Mouse (Mus musculus) frontal cortex, adult (tissue): ENCODE results near the gene Atg13.
"Not testable (repeated sequence)": the region's sequence is repeated elsewhere in the genome, so short reads cannot be mapped to it uniquely, and the experiment has no call there.

ENCODE experiments used
- ATAC-seq: cut with Nextera tagmentation; 2 replicates; pipeline ENCODE4 v1.9.2; 2017; ENCODE audit warnings: mild to moderate bottlenecking, moderate library complexity, mixed read lengths; ENCODE audit not compliant: low TSS enrichment

The Atg13 gene

GRCm38 (mm10) chr2:91710272-91711234 is at the start of gene Atg13, which contains the start of gene Harbi1:
Gene Atg13, minus strand, starts transcription at chr2:91710576.
Gene Harbi1, plus strand, starts transcription at chr2:91710852.
- ATAC-seq: peak; percentile 99

- peak; percentile 82 for ATAC-seq
Measured at GRCm38 (mm10) chr2:91749811-91750261, 39.5 kb upstream of the Atg13 start.

GRCm38 (mm10) chr2:91744686-91745085 is 34.3 kb upstream of the Atg13 start:
- ATAC-seq: no peak

- ATAC-seq: peak; percentile 68
Measured at GRCm38 (mm10) chr2:91739586-91739985, 29.2 kb upstream of the Atg13 start.

- ATAC-seq: peak; percentile 51; the same call in 1 of the 2 replicates
Measured at GRCm38 (mm10) chr2:91735221-91735620, 24.8 kb upstream of the Atg13 start.

GRCm38 (mm10) chr2:91729971-91730821 is 19.8 kb upstream of the Atg13 start, which contains the start of gene Ambra1:
Gene Ambra1, plus strand, starts transcription at chr2:91730134.
- ATAC-seq: peak; percentile 97

GRCm38 (mm10) chr2:91729571-91729970 is 19.2 kb upstream of the Atg13 start:
- ATAC-seq: no peak

GRCm38 (mm10) chr2:91727011-91727410 is 16.6 kb upstream of the Atg13 start:
- ATAC-seq: no peak

- ATAC-seq: not testable (repeated sequence)
Measured at GRCm38 (mm10) chr2:91725476-91725875, 15.1 kb upstream of the Atg13 start.

- no peak for ATAC-seq
Measured at GRCm38 (mm10) chr2:91724716-91725115, 14.3 kb upstream of the Atg13 start.

GRCm38 (mm10) chr2:91723951-91724350 is 13.6 kb upstream of the Atg13 start:
- ATAC-seq: no peak

GRCm38 (mm10) chr2:91723382-91723781 is 13.0 kb upstream of the Atg13 start:
- no peak for ATAC-seq

- ATAC-seq: no peak
Measured at GRCm38 (mm10) chr2:91718276-91718675, 7.9 kb upstream of the Atg13 start.

- no peak for ATAC-seq
Measured at GRCm38 (mm10) chr2:91714921-91715320, 4.5 kb upstream of the Atg13 start.

GRCm38 (mm10) chr2:91711256-91711925 is 1.0 kb upstream of the Atg13 start:
- no peak for ATAC-seq

- no peak for ATAC-seq
Measured at GRCm38 (mm10) chr2:91708361-91708760, 2.0 kb downstream of the Atg13 start.

- no peak for ATAC-seq
Measured at GRCm38 (mm10) chr2:91706456-91706855, 3.9 kb downstream of the Atg13 start.

- no peak for ATAC-seq
Measured at GRCm38 (mm10) chr2:91705736-91706135, 4.6 kb downstream of the Atg13 start.

GRCm38 (mm10) chr2:91701366-91701765 is 9.0 kb downstream of the Atg13 start:
- no peak for ATAC-seq

- ATAC-seq: no peak
Measured at GRCm38 (mm10) chr2:91699225-91699624, 11.2 kb downstream of the Atg13 start.

- ATAC-seq: peak; percentile 27; the same call in 1 of the 2 replicates
Measured at GRCm38 (mm10) chr2:91696225-91696590, 14.2 kb downstream of the Atg13 start.
